16 mouse cellular contexts compared by ENCODE assay signal in the genomic region with DNA sequence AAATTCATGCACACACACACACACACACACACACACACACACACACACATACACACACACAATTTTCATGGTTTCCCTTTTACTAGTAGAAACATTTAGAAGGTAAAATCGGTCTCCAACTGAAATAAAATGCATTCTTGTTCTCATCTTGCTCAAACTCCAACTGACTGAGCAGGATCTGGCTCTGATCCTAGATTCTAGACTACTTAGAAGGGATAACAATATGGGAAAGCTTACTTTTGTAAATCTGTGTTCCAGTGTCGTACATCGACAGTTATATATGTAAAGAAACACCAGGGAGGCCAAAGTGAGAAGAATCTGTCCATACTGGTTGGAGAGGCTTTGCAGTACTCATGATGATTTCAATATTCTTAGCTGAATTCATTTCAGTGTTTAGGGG.
DNase-seq lines count a peak whose midpoint lies in the region; ATAC-seq lines count a peak whose summit lies in the region.
"Had no signal": no experiment of that assay in that cellular context is flagged by ENCODE, and none has a peak within 500 bp of the region (broad histone marks: within the 10 kb centered on the region; RNA-seq: fewer than 3 reads in every experiment).

No protein-coding gene starts in this region.

- DNase-seq in frontal cortex, postnatal 14 days (ENCODE audit: low spot score in 2 of 2) = no peak
- peak; percentile 67 for DNase-seq in brain, adult 2 months (ENCODE audit: low read depth, low spot score)
- DNase-seq in telencephalon, adult 2 months (ENCODE audit: low read depth, low spot score) = peak; percentile 64
- DNase-seq in layer of hippocampus, adult 9-10 months (ENCODE audit: low spot score) = no peak
- DNase-seq: adrenal gland, adult 2 months; adrenal gland, postnatal 10 days; adrenal gland, postnatal 25 days; cerebellum, adult 11-12 months; cerebellum, adult 2 months; cerebellum, adult 9-10 months; cerebellum, postnatal 10 days; cerebellum, postnatal 25 days; forebrain, postnatal 0 days had no signal

- ATAC-seq in frontal cortex, adult (ENCODE audit: low TSS enrichment) = peak; percentile 81
- ATAC-seq: forebrain, embryonic 13.5 days; forebrain, embryonic 15.5 days; forebrain, postnatal 0 days had no signal

Comparison
In these comparisons a context has a peak if more than half of its experiments do, and no peak if none do; other contexts are left out.
1. DNase-seq: peak in brain, adult 2 months (single experiment) and telencephalon, adult 2 months (single experiment); none in frontal cortex, postnatal 14 days (0 of 2) and layer of hippocampus, adult 9-10 months (single experiment).